Mouse (Mus musculus) adrenal gland, postnatal 10 days (tissue): ENCODE data around the gene Arfgef3. TPM values are rescaled to one million over a fixed set of nuclear protein-coding genes. Genes with fewer than 3 reads are reported as not detected.

ENCODE experiments used
- DNase-seq: peaks from one replicate; pipeline ENCODE4 v3.0.0; 2021; ENCODE audit warnings: mixed read lengths
- long read RNA-seq, 2 experiments: library from polyadenylated mRNA; stranded (forward); transcript quantifications; one replicate each; pipeline ENCODE4 v2.0.0; 2021
- total RNA-seq, 2 experiments: library from RNA; stranded (reverse); gene quantifications; 2 replicates each; pipeline ENCODE4 v1.2.3; 2021

Arfgef3 gene
- total RNA-seq = 1 to 10 TPM; 4.9 to 6.6 TPM
- long read RNA-seq, experiment 1, partial matches to known transcripts = 0 of 1 reads
- long read RNA-seq, experiment 1, other reads (novel, unspliced or antisense) = 1 of 1 reads
- long read RNA-seq, experiment 2 = 0 reads

- DNase-seq = peak; percentile 82
Measured at GRCm38 (mm10) chr10:18743286-18744142, at the start of gene Arfgef3. Gene Arfgef3 (minus strand): TSS chr10:18743949.

GRCm38 (mm10) chr10:18790063-18790462, 46.3 kb upstream of the Arfgef3 start:
- DNase-seq = no peak

GRCm38 (mm10) chr10:18788601-18789000, 44.9 kb upstream of the Arfgef3 start:
- DNase-seq = no peak

DNA sequence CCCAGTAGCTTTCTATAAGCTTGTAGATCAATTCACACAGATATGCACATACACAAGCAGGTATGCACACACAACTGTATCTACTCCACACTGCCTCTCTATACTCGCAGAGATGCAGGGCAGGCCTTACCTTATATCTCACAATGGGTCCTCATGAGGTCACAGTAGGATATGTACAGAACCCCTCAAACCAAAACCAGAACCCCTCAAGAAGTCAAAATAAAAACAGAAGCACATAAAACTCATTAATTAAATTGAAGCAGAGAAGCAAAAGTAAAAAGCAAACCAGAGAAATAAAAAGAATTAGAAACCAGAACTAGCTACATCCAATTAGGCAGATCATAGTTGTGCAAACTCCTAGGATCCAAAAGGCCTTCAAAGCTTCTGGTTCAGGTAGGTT, 42.9 kb upstream of the Arfgef3 start, which contains the start of gene Gm4922:
Gene Gm4922 (minus strand): TSS at position 101 of the 400 bp plus-strand sequence.
- DNase-seq = no peak

- no peak for DNase-seq
Measured at GRCm38 (mm10) chr10:18777546-18777945, 33.8 kb upstream of the Arfgef3 start.

DNA sequence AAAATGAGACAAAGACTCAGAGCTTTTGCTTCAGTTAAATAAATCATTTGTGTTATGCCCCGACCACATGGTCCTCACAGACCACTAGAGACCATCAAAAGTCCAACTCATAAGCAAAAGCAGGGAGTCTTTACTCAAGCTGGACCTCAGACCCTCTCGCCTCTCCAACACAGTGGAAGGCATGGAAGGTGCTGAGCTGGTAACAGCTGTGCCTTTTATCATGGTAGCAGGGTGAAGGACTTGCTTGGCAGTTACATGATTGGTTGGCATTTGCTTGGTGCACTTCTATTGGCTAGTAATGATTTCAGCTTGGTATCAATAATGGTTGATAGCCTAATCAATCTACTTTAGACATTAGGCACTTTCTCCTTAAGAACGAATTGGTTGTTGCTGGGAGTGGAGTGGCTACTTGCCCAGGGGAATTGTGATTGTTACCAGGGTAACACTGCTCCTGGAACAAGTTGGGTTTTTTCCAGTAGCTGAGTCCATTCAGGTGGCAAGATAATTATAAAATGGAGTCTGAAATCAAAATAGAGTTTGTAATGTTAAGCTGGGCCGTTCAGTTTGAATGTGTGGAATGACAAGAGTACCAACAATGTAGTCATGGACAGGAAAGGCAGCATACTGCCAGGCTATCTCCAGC, 28.9 kb upstream of the Arfgef3 start:
- peak; percentile 3 for DNase-seq

- DNase-seq = no peak
Measured at GRCm38 (mm10) chr10:18769909-18770308, 26.2 kb upstream of the Arfgef3 start.

GRCm38 (mm10) chr10:18760241-18760640, 16.5 kb upstream of the Arfgef3 start:
- peak; percentile 52 for DNase-seq

GRCm38 (mm10) chr10:18750057-18750456, 6.3 kb upstream of the Arfgef3 start:
- no peak for DNase-seq

- no peak for DNase-seq
Measured at GRCm38 (mm10) chr10:18742086-18742485, 1.7 kb downstream of the Arfgef3 start.

DNA sequence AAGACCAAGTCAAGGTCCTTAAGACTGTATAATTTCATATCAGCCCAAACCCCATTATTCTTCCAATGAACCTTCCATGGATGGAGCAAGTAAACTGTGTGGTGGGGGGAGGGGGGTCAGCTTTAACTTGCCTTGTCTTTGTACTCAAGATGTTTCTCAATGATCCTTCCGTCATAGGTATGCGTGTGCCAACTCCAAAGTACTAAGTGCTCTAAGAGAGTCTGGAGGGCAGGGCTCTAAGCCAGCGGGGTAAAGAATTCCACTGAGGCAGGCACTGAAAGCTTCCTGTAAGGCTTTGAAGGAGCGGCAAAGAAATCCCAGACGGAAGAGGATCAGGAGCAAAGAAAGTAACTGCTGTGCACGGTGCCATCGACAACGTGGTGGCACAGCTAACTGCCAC, 2.7 kb downstream of the Arfgef3 start:
- DNase-seq = no peak

DNA sequence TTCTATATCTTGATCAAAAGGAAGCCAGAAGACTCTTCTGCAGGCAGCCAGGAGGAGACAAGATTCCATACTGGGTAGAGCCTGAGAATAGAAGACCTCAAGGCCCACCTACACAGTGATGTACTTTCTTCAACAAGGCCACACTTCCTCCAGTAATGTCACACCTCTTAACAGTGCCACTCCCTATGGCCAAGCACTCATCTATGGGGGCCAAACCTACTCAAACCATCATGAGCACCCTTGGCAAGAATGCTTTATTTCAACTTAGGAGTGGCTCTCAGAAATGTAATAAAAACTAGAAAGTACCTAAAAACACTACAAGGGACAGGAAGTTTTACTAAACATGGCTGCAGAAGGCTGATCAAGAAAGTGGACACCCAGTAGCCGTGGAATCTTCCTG, 15.2 kb downstream of the Arfgef3 start:
- DNase-seq = no peak

DNA sequence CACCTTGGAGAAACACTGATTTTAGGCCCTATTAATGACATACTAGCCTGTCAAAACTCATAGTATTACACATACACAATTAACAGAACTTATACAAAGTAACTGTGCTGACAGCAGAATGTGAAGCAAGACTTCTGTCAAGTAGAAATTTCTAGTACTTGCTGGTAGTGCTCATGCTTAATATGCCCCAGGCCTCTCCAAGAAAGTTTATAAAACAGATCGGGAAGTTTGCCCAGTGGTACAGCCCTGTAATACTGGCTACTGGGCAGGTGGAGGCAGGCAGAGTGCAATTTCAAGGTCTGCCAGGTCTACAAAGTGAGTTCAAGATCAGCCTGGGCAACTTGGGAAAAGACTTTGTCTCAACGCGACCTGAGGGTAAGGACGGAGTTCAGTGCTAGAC, 32.3 kb downstream of the Arfgef3 start:
- DNase-seq = no peak

GRCm38 (mm10) chr10:18710949-18711348, 32.8 kb downstream of the Arfgef3 start:
- DNase-seq = peak; percentile 6

- no peak for DNase-seq
Measured at GRCm38 (mm10) chr10:18709836-18710235, 33.9 kb downstream of the Arfgef3 start.

DNA sequence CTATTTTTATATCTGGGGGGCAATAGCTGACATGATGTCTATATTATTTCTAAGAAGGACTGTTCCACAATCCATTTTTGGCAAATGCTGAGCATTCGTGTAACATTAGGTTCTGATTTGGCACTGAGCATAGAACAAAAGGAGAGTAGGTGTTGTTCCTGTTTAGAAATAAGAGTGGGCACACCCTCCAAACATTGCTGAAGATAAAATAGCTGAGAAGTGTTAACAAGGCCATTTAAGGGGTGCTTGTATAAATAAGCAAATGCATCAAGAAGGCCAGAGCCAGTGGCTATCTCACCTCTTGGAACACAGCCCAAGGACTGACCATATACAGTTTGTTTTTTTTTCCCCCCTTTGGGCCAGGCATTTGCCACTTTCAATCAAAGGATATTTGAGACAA, 35.1 kb downstream of the Arfgef3 start:
- no peak for DNase-seq

GRCm38 (mm10) chr10:18704393-18705120, 39.2 kb downstream of the Arfgef3 start:
- no peak for DNase-seq

DNA sequence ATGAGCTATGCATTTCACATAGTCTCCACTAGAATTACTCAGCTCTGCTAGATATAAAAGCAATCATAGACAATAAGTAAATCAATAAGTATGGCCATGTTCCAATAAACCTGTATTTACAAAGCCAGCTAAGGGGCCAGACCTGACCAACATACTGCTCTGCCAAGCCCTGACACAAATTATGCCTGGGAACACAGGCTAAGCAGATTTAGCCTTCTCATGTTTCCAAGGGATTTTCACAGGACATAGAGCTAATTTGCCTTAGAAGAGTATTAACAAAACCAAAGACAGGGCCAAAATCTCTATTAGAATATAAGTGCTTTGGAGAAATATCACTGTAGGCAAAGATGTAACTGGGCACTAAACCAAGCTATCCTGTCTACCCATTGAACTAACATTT, 42.2 kb downstream of the Arfgef3 start:
- no peak for DNase-seq

- DNase-seq = peak; percentile 47
Measured at GRCm38 (mm10) chr10:18700117-18700516, 43.6 kb downstream of the Arfgef3 start.

DNA sequence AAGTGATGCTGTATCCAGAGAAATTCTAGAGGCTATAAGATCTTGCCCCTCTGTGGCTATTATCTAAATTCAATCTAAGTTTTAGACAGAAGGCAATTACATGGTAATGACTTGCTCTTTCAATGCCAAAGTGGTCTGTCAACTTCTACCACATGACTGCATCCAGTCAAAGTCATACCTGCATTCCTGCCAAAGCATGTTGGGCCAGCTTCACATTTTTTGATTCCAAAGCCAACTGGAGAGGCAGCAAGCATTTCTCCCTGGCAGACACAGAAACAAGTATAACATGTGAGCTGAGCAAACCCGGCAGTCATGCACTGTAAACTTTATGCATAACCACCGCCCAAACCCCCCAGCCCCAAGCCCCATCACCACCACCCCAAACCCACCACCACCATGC, 44.6 kb downstream of the Arfgef3 start:
- no peak for DNase-seq

DNA sequence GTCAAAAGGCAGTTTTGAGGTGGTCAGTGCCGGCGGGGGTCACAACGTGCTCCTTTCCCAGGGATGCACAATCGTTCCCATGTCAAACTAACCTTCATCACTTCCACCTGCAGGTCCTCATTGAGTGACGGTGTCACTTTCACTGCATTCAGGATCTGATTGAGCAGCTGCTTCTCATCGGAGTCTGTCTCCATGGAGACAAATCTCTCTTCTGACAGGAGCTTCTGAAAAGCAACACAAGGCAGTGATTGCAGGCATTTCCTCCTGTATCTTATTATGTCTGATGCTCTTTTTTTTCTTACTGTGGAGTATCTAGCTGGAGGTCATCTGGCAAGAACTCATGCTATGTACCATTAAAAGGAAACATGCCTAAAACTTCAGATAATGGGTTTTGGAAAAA, 47.3 kb downstream of the Arfgef3 start:
- no peak for DNase-seq

- DNase-seq = peak; percentile 52
Measured at GRCm38 (mm10) chr10:18688234-18688633, 55.5 kb downstream of the Arfgef3 start.
